Mouse (Mus musculus): ENCODE data around the gene Nfkbil1.

- TF ChIP-seq POLR2A (IDR thresholded peaks at IDR 0.05; ENCODE audit: insufficient read depth, low read depth, low read length) (no peak), CTCF (IDR thresholded peaks at IDR 0.05; ENCODE audit: insufficient read depth, low read depth, low read length) (no peak)
Measured at GRCm38 (mm10) chr17:35252619-35253292, 17.2 kb upstream of the Nfkbil1 start.
